Mouse (Mus musculus) liver, adult 2 months (tissue): Measurements from ENCODE around the gene Rhou.

ENCODE experiments used
- CTCF ChIP-seq: fragments of 200-500 bp; IDR thresholded peaks from 2 replicates; pipeline ENCODE4 v1.5.1; 2011; ENCODE audit warnings: low read depth, low read length, control low read depth
- POLR2A ChIP-seq: fragments of 200-500 bp; IDR thresholded peaks from 2 replicates; pipeline ENCODE4 v1.6.1; 2011; ENCODE audit warnings: low read length, control low read depth; ENCODE audit not compliant: insufficient read depth; ENCODE audit errors: extremely low read depth

DNA sequence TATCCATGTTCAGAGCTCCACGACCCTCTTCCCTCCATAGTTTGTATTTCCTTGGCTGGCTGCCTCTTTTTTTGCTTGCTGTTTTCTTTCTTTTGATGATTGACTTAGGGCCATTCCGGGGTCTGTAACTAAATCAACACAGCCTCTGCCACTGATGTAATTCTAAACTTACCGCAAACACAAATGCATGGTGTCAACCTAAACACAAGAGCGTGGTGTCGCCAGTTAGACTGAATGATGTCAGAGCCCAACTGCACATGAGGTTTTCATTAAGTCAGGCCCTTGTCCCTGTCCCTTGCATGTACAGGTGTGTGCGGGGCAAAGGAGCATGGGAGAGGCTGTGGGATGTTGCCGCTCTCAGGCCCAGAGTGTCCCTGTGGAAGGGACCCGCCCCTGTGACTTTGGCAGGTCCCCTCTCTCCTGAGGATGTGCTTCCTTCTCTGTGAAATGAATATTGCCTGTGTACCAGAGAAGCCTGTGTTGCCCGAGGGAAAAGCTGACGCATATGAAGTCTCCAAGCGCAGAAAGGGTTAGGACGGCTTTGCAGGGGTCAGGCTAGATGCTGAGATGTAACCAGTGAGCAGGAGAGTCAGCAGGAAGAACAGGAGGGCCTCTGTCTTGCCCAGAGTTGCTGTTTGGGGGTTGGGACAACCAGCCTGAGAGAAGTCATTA is 46.8 kb downstream of the Rhou start:
- TF ChIP-seq CTCF (no peak), POLR2A (no peak)
